Mouse (Mus musculus) kidney, postnatal 36 days (tissue): ENCODE measurements around the gene Rorb.

ENCODE experiments used
- DNase-seq, 2 experiments: peaks; one replicate each; pipeline ENCODE4 v3.0.0; 2021 to 2022; ENCODE audit warnings: mixed read lengths in 2 of 2

Gene Rorb

DNA sequence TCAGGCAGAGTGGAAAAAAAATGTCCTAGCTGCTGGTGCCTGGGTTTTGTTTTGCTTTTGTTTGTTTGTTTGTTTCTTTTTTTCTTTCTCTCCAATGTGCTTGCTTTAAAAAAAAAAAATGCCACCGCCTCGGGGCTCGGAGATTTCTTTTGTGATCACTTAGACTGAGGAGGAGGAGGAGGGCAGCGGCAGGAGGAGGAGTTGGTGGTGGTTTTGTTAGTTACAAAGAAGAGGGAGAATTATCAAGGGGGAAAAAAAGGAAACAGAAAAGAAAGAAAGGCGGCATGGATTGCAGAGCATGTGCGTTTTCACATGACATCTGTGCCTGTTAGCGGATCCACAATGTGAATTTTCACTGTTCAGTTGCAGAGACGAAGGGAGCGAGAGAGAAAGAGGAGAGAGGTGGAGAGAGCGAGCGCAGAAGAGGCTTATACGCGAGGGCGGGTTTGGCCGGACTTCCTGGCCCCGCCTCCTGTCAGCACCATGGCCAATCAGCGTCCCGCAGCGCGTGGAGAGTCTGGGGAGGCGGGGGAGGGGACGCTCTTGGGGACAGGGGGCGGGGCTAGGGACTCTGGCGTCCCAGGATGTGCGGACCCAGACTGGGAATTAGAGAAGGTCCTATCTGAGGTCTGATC is at the start of gene Rorb:
Rorb (minus strand) TSS at position 404 of the 635 bp plus-strand sequence.
- peak; percentile 67 to 83 for DNase-seq

DNA sequence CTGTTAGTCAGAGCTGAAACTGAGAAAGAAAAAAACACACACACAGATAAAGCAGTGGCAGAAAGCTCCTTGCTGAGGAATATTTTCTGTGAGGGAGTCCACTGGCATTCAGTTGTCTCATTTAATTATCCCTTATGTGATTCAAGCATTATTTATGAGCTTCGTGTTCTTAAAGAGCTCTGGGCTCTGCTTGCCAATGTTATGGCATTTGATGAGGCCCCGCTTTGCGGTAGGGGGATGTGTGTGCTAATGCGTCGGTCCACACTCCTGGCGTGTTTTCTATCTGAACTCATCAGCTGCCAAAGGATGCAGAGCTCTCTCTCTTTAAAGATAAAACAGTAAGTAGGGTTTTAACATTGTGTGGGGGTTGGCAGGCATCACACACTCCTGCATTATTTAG is 37.9 kb upstream of the Rorb start:
- no peak for DNase-seq

DNA sequence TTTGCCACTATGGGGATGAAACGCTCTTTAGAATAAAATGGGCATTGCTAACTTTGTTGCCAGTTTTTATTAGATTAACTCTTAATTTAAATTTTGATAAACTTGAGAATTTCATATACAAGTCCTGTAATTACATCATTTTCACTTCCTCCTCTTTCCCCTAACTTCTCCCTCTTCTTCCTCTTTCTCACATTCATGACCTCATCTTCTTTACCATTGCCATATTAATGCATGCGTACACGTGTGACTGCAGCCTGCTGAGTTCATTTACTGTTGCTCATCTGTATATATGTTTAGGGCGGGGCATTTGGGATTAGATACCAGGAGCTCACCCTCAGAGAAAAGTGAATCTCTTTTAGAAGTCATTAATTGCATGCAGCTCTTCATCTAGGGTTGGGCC is 33.5 kb upstream of the Rorb start:
- no peak for DNase-seq

DNA sequence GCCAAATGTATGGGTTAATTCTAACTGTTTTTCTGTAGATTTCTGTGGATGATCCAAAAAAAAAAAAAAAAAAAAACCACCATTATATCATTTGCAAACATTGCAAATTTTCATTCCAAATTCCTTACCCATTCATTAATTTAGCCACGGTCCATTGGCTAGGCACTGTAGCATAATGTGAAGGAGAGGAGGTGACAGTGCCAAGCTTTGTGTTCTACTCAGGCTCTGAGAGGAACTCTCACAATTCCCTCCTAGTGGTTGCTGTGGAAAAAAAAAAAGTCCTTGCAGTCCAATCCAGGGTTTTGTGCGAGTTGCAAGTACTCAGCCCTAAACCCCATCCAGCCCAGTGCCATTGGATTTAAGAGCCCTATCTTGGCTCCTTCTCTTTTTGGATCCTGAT is 25.9 kb upstream of the Rorb start:
- DNase-seq: no peak

- no peak for DNase-seq
Observed at GRCm38 (mm10) chr19:19135838-19136237, 24.8 kb upstream of the Rorb start.

DNA sequence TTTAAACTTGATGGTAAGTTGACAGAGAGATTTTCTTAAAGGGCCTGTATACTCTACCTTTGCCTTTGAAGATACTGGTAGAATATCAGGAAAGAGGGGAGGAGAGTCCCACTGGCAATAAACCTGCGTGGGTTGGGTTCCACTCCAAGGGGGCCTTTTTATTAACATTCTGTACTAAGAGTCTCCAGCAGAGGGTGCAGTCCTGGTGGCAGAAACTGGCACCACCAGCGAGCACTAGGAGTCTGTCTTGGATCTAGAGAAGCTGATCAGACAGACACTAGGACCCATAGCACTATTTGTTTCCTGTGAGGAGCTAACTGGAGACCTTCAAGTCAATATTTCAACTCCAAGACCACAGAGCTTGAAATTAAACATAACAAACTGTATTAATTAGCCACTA is 11.3 kb upstream of the Rorb start:
- DNase-seq: peak in 1 of 2 experiments; percentile 7

- DNase-seq: no peak
Observed at GRCm38 (mm10) chr19:19112180-19112579, 1.2 kb upstream of the Rorb start.

DNA sequence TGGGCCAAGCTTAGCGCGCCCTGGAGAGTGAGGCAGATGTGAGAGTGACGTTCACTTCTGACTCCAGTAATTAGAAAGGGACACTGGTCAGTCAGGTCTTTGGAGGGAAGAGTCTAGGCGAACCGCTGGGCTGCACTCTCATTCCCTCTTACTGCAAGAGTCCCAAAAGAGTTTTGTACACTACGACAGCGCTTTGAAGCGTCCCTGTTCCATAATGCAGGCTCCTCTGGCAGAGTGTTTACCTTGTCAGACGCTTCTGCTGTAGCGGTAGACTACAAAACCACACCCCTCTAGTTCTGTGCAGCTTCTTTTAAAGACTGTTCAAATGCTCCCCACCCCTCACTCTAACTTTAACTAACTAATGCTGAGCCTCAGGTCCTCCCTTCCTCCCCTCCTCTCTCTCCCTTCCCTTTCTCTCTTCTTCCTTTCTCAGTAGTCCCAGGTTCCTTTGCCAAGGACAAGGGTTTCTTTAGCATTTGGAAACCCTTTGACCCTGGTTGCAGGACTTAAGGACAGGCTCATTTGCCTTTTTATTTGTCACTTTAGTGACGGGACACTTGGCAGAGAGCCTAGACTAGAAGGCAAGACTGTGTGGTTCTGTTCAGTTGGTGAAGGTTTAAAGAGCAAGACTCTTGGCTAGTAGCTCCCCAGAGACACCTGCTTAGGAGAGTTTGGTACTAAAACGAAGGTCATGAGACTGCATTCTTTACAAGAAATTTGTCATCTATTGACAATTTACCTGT is 603 bp upstream of the Rorb start:
- peak; percentile 24 to 33 for DNase-seq

- DNase-seq: peak; percentile 4 to 35
Observed at GRCm38 (mm10) chr19:19110011-19110768, 806 bp downstream of the Rorb start.

DNA sequence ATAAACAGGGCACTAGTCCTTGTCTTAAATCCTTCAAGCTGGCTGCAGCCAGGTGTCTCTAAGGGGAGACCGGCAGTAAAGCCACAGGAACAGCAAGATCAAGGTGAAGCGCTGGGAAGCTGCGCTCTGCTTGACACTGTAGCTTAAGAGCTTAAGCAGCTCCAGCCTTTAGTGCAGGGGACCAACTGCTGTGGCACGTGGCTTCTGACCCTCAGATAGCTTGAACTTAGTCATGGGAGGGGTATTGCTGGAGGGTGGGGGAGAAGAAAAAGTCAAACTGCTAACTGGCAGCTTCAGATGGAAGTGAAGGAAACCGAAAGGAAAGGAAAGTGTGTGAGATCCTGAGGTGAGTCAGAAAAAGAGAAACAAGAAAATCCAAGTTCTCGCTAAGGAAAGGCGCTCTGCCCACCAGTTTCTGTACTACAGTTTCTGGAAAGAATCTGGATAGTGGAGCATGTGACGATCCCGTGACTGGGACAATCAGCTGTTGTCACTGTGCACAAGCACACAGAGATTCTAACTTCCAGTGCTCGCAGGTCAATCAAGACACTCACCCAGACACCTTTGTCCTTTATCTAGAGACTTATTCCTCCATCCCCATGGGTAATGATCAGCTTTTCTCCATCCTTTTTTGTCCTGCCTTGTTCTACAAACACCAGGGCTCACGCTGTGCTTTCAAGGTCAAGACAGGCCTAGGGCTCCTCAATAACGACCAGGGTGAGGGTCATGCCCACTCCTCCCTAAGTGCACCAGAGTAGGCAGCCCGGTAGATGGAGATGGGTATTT is 2.2 kb downstream of the Rorb start:
- no peak for DNase-seq

- DNase-seq: no peak
Observed at GRCm38 (mm10) chr19:19104581-19104980, 6.4 kb downstream of the Rorb start.

DNA sequence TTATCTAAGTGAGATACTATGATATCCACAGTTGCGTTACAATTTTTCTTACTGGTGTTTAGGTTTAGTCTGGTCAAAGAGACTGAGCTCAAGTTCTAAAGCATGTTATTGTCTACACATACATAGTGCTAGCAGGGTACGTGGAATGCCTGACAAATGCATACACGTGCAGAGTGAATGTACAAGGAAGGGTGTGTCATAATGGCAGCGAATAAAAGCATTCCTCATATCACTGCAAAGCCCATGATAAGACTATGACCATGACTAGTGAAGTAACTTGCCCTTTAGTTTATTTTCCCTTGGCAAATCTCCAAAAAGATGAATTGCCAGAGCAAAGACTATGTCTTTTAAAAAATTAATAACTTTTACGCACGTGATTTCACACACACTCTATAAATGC is 13.8 kb downstream of the Rorb start:
- DNase-seq: no peak

- no peak for DNase-seq
Observed at GRCm38 (mm10) chr19:19089427-19089826, 21.6 kb downstream of the Rorb start.

DNA sequence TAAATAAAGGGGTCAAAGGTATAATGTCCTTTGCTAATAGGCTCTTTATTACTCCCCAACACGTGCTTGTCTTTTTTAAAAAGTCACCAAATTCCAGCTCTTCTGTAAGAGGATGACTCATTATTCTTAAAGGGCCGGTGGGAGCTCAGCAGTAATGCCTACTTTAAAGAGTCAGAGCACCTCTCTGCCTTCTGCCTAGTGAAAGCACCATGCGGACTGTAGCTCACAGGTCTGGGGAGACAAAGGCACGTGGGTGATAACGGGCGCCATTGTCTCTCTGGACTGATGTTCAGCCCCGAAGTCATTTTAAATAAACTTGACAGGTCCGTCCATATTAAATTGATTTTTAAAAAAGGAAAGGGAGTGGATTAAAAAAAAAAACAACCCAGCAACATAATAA is 33.1 kb downstream of the Rorb start:
- DNase-seq: no peak

DNA sequence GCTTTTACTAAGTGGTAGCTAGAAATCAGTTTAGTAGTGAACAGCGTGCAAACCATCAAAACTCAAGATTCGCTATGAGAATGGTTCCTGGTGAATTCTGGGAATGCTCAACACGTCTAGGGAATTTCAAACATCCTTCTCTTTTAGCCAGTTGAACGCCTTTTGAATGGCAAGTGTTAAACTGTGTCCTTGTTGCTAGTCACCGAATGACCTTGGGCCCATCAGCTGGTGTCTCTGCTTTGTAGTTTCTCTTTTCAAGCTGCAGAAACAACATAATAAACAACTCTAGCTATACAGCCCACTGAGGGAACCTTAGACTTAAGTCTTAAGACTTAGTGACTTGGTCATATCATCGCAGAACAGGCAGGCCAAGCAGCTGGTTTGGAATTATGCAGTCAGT is 36.2 kb downstream of the Rorb start:
- DNase-seq: no peak

DNA sequence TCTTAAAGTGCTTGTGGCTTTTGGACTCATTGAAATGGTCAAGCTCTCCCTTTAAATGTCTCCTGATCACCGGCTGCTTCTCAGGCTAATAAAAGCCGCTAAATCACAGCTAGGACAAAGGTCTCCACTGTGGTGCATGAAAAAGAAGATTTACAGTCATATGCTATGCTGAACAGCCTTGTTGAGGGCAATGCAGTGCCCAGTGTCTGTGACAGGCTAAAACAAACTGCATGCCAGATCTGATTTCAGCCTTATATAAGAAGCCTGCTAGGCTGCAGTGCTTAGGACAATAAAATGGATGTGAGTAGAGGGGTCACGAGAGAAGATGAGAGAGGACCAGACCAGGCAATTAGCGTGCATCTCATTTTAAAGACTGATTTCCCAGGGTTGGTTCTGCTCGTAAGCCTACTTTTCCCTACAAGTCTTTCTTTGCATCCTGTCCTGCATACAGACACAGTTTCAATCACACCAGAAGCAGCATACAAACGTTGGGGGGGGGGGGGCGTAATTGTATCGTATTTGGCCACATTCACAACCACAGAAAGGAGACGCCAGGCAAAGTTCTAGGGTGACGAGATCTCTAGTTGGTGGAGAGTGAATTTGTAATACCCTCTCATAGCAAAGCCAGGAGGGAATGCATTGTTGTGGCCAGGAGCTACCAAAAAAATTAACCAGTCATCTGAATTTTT is 52.1 kb downstream of the Rorb start:
- DNase-seq: no peak

DNA sequence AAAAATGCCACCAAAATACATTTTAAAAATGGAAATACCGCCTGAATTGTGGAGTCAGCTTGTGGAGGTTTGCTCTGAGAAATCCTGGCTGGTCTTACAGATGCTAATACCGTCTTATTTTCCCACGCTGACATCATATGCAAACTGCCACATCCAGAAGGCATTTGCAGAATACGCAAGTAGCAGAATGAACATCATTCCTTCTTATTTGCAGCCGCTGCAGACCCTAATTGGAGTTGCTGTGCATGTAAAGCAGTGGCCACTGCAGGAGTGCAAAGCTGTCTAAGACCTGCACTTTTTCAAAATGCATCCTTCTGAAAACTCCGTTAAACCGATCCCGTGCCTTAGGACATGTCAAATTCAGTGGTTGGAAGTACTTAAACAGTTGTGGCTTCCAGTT is 52.8 kb downstream of the Rorb start:
- DNase-seq: no peak

DNA sequence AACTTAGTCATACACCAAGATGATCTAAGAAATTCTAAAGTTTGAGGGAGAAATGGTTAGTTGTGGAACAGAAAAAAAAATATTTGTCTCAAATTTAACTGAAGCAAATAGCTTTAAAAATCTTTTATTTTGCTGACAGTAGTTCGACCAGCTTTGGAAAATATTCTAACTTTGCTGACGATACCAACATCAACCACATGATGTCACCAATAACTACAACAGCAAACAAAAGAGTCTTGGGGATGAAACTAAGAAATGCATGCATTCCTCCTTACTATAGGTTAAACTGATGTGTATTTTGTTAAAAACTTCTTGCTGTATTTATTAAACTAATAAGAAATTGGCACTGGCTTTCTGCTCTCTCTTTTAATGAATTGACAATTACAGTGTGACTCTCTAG is 67.9 kb downstream of the Rorb start:
- DNase-seq: no peak

DNA sequence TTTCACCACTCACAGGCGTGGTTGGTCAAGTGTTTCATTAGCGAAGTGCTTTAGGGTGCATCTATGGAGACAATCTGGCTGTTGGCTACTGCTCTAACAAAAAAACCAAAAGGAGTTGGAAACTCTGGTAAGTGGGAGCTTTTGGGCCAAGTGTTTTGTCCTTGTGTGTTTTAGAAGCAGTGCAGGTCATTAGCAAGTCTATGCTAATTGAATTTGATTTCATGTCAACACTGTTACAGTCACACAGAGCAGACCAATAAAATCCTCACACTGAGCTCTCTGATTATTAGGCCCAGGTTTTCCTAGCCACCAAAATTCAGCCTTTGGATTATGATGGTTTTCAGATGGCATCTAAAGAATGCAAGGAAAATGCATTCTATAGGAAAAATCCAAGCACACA is 70.2 kb downstream of the Rorb start:
- DNase-seq: no peak

DNA sequence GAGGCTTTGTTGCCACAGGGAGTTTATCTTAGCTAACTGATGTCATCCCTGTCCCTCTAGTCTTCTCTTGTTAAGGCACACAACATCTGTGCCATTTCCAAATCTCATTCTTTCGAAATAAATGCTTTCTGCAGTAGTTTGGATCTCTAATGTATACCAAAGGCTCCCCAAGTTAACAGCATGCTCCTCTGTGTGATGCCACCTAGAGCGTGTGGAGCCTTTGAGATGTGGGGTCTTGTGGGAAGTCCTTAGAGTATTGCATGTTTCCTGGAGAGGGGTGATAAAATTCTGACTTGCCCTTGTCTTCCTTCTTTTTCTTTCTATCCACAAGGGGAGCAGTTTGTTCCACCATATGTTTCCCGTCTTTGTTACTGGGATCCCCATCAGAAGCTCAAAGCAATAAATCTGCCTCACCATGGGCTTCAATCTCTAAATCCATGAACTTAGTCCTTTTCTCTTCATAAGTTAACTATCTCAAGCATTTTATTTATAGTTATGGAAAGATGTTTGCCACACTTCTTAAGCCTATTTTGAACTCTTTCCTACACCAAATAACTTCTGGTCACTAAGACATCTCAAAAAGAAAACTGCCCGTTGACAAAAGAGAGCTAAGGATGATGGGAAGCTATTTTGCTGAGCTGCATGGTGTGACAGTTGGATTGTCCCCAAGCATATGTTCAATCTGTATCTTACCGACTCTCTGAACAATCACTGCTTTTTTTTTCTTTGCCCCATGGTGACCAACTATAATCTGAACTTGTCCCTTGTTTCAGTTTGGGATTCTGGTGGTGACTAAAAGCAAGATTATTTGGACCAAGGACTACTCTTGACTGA is 76.3 kb downstream of the Rorb start:
- no peak for DNase-seq

DNA sequence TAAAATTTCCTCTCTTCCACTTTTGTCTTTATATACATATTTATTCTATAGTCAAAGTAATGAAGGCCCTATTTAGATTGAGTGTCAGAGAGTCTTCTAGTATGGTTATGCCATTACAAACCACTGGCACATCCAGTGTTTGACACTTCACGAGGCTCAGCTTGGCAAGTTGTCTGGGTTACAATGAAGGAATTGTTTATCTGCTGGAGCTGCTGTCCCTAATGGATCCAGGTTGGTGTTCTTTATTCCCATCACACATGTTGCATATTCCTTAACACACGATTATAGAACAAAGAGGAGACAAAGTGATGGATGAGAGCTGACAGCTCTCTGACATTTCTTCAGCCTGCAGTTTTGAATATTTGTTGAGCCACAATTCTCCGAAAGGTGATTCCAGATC is 77.0 kb downstream of the Rorb start:
- no peak for DNase-seq

GRCm38 (mm10) chr19:19005144-19005543 is 105.9 kb downstream of the Rorb start:
- no peak for DNase-seq
